13 mouse cellular contexts compared by ENCODE assay signal in the genomic region with DNA sequence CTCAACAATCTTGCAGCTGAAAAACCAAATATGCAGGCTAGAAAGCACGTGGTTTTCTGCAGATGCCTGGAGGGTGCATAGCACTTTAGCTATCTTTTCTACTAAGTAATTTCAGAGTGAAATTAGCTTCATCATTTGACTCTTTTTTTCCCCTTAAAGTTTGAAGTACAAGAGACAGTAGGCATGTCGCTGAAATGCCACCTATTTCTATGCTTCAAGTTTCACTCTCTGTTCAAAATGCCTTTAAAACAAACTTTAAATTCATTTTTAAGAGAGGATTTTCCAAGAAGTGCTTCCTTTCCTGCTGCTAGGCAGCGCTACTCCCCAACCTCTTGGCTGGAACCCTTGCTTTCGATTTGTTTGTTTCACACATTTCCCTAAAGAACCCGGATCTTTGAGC. TPM values are rescaled to one million over a fixed set of nuclear protein-coding genes. Genes with fewer than 3 reads are reported as not detected.
DNase-seq lines count a peak whose midpoint lies in the region; ATAC-seq and TF ChIP-seq lines count a peak whose summit lies in the region.
"Had no signal": no experiment of that assay in that cellular context is flagged by ENCODE, and none has a peak within 500 bp of the region (broad histone marks: within the 10 kb centered on the region; RNA-seq: fewer than 3 reads in every experiment).

No protein-coding gene starts in this region.

- no peak overlapping the region for H3K9ac ChIP-seq in kidney, embryonic 15.5 days
- H3K9ac ChIP-seq in hindbrain, embryonic 16.5 days (ENCODE audit: low read depth, low read length), result 0 out of 2 replicates have a peak overlapping the region, but pooled peaks have one; percentile 13
- no peak overlapping the region for H3K9ac ChIP-seq in neural tube, embryonic 13.5 days
- H3K9ac ChIP-seq in heart, embryonic 12.5 days, result no peak overlapping the region
- H3K9ac ChIP-seq: heart, embryonic 15.5 days; liver, postnatal 0 days had no signal

- no peak for TF ChIP-seq POLR2A in kidney, adult 2 months (IDR thresholded peaks at IDR 0.05; ENCODE audit: low read depth, low read length)

- H3K27ac ChIP-seq in kidney, adult 2 months (ENCODE audit: insufficient read depth, low read depth, low read length), result no peak overlapping the region
- no peak overlapping the region for H3K27ac ChIP-seq in kidney, embryonic 15.5 days
- no peak overlapping the region for H3K27ac ChIP-seq in embryonic facial prominence, embryonic 10.5 days (replicated peaks)
- H3K27ac ChIP-seq in hindbrain, embryonic 16.5 days (ENCODE audit: low read depth, low read length), result no peak overlapping the region
- H3K27ac ChIP-seq in neural tube, embryonic 13.5 days (replicated peaks), result 0 out of 2 replicates have a peak overlapping the region, but pooled peaks have one; percentile 6
- no peak overlapping the region for H3K27ac ChIP-seq in heart, embryonic 12.5 days (ENCODE audit: poor library complexity, severe bottlenecking)
- H3K27ac ChIP-seq: heart, embryonic 15.5 days; stomach, postnatal 0 days had no signal

- H3K4me3 ChIP-seq in kidney, adult 2 months (ENCODE audit: insufficient read depth, low read depth, low read length), result no peak overlapping the region
- H3K4me3 ChIP-seq in kidney, embryonic 15.5 days (replicated peaks), result no peak overlapping the region
- no peak overlapping the region for H3K4me3 ChIP-seq in embryonic facial prominence, embryonic 10.5 days
- no peak overlapping the region for H3K4me3 ChIP-seq in hindbrain, embryonic 16.5 days (ENCODE audit: low read length)
- H3K4me3 ChIP-seq in neural tube, embryonic 13.5 days, result no peak overlapping the region
- no peak overlapping the region for H3K4me3 ChIP-seq in heart, embryonic 12.5 days
- H3K4me3 ChIP-seq: heart, embryonic 15.5 days had no signal

- TF ChIP-seq CTCF in kidney, adult 2 months (conservative IDR thresholded peaks at IDR 0.05; ENCODE audit: insufficient read depth, insufficient read length, low read depth, low read length), result no peak

- H3K27me3 ChIP-seq in kidney, adult 2 months (replicated peaks; ENCODE audit: control insufficient read depth, insufficient read depth, low read length), result peaks cover 6% of the 10 kb centered on the region
- H3K27me3 ChIP-seq in kidney, embryonic 15.5 days, result peaks cover 89% of the 10 kb centered on the region
- H3K27me3 ChIP-seq in embryonic facial prominence, embryonic 10.5 days (replicated peaks; ENCODE audit: low read depth, poor library complexity, severe bottlenecking), result peaks cover 96% of the 10 kb centered on the region
- H3K27me3 ChIP-seq in hindbrain, embryonic 16.5 days (replicated peaks; ENCODE audit: control insufficient read depth, insufficient read depth, low read length), result peaks cover 27% of the 10 kb centered on the region
- H3K27me3 ChIP-seq in neural tube, embryonic 13.5 days, result peaks cover 79% of the 10 kb centered on the region
- peaks cover 71% of the 10 kb centered on the region for H3K27me3 ChIP-seq in heart, embryonic 12.5 days (replicated peaks)

- H3K36me3 ChIP-seq in kidney, adult 2 months (ENCODE audit: control insufficient read depth, insufficient read depth, low read length), result no peaks in the 10 kb centered on the region
- H3K36me3 ChIP-seq in kidney, embryonic 15.5 days, result no peaks in the 10 kb centered on the region
- H3K36me3 ChIP-seq in embryonic facial prominence, embryonic 10.5 days (replicated peaks), result no peaks in the 10 kb centered on the region
- H3K36me3 ChIP-seq in hindbrain, embryonic 16.5 days (ENCODE audit: control insufficient read depth, insufficient read depth, low read length), result no peaks in the 10 kb centered on the region
- H3K36me3 ChIP-seq in neural tube, embryonic 13.5 days, result no peaks in the 10 kb centered on the region
- H3K36me3 ChIP-seq in heart, embryonic 12.5 days, result no peaks in the 10 kb centered on the region
- H3K36me3 ChIP-seq: heart, embryonic 15.5 days had no signal

- no peaks in the 10 kb centered on the region for H3K4me1 ChIP-seq in kidney, adult 2 months (ENCODE audit: control insufficient read depth, insufficient read depth, low read length)
- peaks cover 7% of the 10 kb centered on the region for H3K4me1 ChIP-seq in kidney, embryonic 15.5 days
- H3K4me1 ChIP-seq in embryonic facial prominence, embryonic 10.5 days, result peaks cover 21% of the 10 kb centered on the region
- H3K4me1 ChIP-seq in hindbrain, embryonic 16.5 days (ENCODE audit: control insufficient read depth, insufficient read depth, low read depth, low read length), result peaks cover 3% of the 10 kb centered on the region; the same call in 1 of the 2 replicates
- peaks cover 16% of the 10 kb centered on the region for H3K4me1 ChIP-seq in neural tube, embryonic 13.5 days (replicated peaks)
- peaks cover 8% of the 10 kb centered on the region for H3K4me1 ChIP-seq in heart, embryonic 12.5 days (replicated peaks)

- H3K4me2 ChIP-seq in kidney, embryonic 15.5 days, result no peak overlapping the region
- H3K4me2 ChIP-seq in hindbrain, embryonic 16.5 days (ENCODE audit: low read length), result peak overlapping the region; percentile 35; the same call in 1 of the 2 replicates
- H3K4me2 ChIP-seq in neural tube, embryonic 13.5 days, result peak overlapping the region; percentile 51
- H3K4me2 ChIP-seq in heart, embryonic 12.5 days, result no peak overlapping the region
- H3K4me2 ChIP-seq: heart, embryonic 15.5 days had no signal

- WGBS in kidney, adult 2 months, result 6% methylated on average over 5 of the region's 5 CpGs
- WGBS in kidney, embryonic 15.5 days, result under 1% methylated on average over 5 of the region's 5 CpGs
- WGBS in embryonic facial prominence, embryonic 10.5 days, result under 1% methylated on average over 5 of the region's 5 CpGs
- under 1% methylated on average over 5 of the region's 5 CpGs for WGBS in hindbrain, embryonic 16.5 days
- WGBS in neural tube, embryonic 13.5 days, result 2% methylated on average over 5 of the region's 5 CpGs
- under 1% methylated on average over 5 of the region's 5 CpGs for WGBS in heart, embryonic 12.5 days

- DNase-seq in kidney, adult 2 months, result peak; percentile 18
- peak; percentile 18 for DNase-seq in embryonic facial prominence, embryonic 10.5 days (ENCODE audit: low spot score)
- no peak for DNase-seq in layer of hippocampus, adult 18-20 months (ENCODE audit: low spot score in 2 of 2)
- DNase-seq in thymus, adult 18-20 months, result no peak
- DNase-seq: adrenal gland, adult 2 months; layer of hippocampus, adult 9-11 months; liver, postnatal 0 days had no signal

- ATAC-seq in kidney, embryonic 15.5 days (replicated peaks; ENCODE audit: low FRiP score), result no peak
- ATAC-seq in hindbrain, embryonic 16.5 days, result no peak
- ATAC-seq in neural tube, embryonic 13.5 days (ENCODE audit: low read depth), result no peak
- no peak for ATAC-seq in heart, embryonic 12.5 days (ENCODE audit: insufficient number of reproducible peaks, low FRiP score)
- ATAC-seq: liver, postnatal 0 days had no signal

- no peaks in the 10 kb centered on the region for H3K9me3 ChIP-seq in kidney, embryonic 15.5 days (replicated peaks)
- H3K9me3 ChIP-seq in embryonic facial prominence, embryonic 10.5 days, result no peaks in the 10 kb centered on the region
- H3K9me3 ChIP-seq in hindbrain, embryonic 16.5 days (ENCODE audit: control insufficient read depth, low read length), result no peaks in the 10 kb centered on the region
- peaks cover 4% of the 10 kb centered on the region; the same call in 1 of the 2 replicates for H3K9me3 ChIP-seq in neural tube, embryonic 13.5 days
- peaks cover 4% of the 10 kb centered on the region; the same call in 1 of the 2 replicates for H3K9me3 ChIP-seq in heart, embryonic 12.5 days (replicated peaks)
- H3K9me3 ChIP-seq: heart, embryonic 15.5 days had no signal

RNA-seq across cellular contexts. Expression of a gene that starts 1.3 kb away (rescaled TPM):
- not detected in 2 replicates for polyA plus RNA-seq in kidney, adult 2 months (2012; rRNA removed)
- not detected in 2 replicates for polyA plus RNA-seq in kidney, embryonic 15.5 days (2015; fragmentation: Nextera tagmentation; extraction: Ambion mirVana)
- polyA plus RNA-seq in embryonic facial prominence, embryonic 10.5 days (2016; fragmentation: Nextera tagmentation; extraction: Ambion mirVana), result 0.31 TPM in 1 of 2 replicates, not detected in the other
- 0.80 and 0.84 TPM in 2 replicates for polyA plus RNA-seq in hindbrain, embryonic 16.5 days (2015; fragmentation: Nextera tagmentation; extraction: Ambion mirVana)
- 0.19 and 0.29 TPM in 2 replicates for polyA plus RNA-seq in neural tube, embryonic 13.5 days (2015; fragmentation: Nextera tagmentation; extraction: Ambion mirVana)
- total RNA-seq in layer of hippocampus, adult 18-20 months (2021), result not detected
- polyA plus RNA-seq in heart, embryonic 12.5 days (2016; fragmentation: Nextera tagmentation; extraction: Ambion mirVana), result not detected in 2 replicates
- total RNA-seq: adrenal gland, adult 2 months had no signal
- polyA plus RNA-seq: adrenal gland, adult 2 months; heart, embryonic 15.5 days; liver, postnatal 0 days; stomach, postnatal 0 days had no signal

RNA-seq across cellular contexts. Expression of a gene that starts 13.8 kb away (rescaled TPM):
- not detected in 2 replicates for polyA plus RNA-seq in kidney, adult 2 months (2012; rRNA removed)
- not detected in 2 replicates for polyA plus RNA-seq in kidney, embryonic 15.5 days (2015; fragmentation: Nextera tagmentation; extraction: Ambion mirVana)
- polyA plus RNA-seq in embryonic facial prominence, embryonic 10.5 days (2016; fragmentation: Nextera tagmentation; extraction: Ambion mirVana), result 2.2 and 2.4 TPM in 2 replicates
- 7.3 and 7.8 TPM in 2 replicates for polyA plus RNA-seq in hindbrain, embryonic 16.5 days (2015; fragmentation: Nextera tagmentation; extraction: Ambion mirVana)
- 8.2 and 10.2 TPM in 2 replicates for polyA plus RNA-seq in neural tube, embryonic 13.5 days (2015; fragmentation: Nextera tagmentation; extraction: Ambion mirVana)
- total RNA-seq in layer of hippocampus, adult 18-20 months (2021), result 10 to 100 TPM; 16.1 to 18.7 TPM
- not detected in 2 replicates for polyA plus RNA-seq in heart, embryonic 12.5 days (2016; fragmentation: Nextera tagmentation; extraction: Ambion mirVana)
- total RNA-seq: adrenal gland, adult 2 months had no signal
- polyA plus RNA-seq: heart, embryonic 15.5 days; liver, postnatal 0 days; stomach, postnatal 0 days had no signal

RNA-seq across cellular contexts. Expression of a gene that starts 23.6 kb away (rescaled TPM):
- polyA plus RNA-seq in kidney, adult 2 months (2012; rRNA removed), result not detected in 2 replicates
- 0.13 TPM in 1 of 2 replicates, not detected in the other for polyA plus RNA-seq in kidney, embryonic 15.5 days (2015; fragmentation: Nextera tagmentation; extraction: Ambion mirVana)
- polyA plus RNA-seq in embryonic facial prominence, embryonic 10.5 days (2016; fragmentation: Nextera tagmentation; extraction: Ambion mirVana), result 6.2 and 6.9 TPM in 2 replicates
- polyA plus RNA-seq in hindbrain, embryonic 16.5 days (2015; fragmentation: Nextera tagmentation; extraction: Ambion mirVana), result 14.9 and 15.2 TPM in 2 replicates
- 8.4 and 8.6 TPM in 2 replicates for polyA plus RNA-seq in neural tube, embryonic 13.5 days (2015; fragmentation: Nextera tagmentation; extraction: Ambion mirVana)
- 1 to 10 TPM; 3.0 to 5.1 TPM for total RNA-seq in layer of hippocampus, adult 18-20 months (2021)
- 0.04 TPM in 1 of 2 replicates, not detected in the other for polyA plus RNA-seq in heart, embryonic 12.5 days (2016; fragmentation: Nextera tagmentation; extraction: Ambion mirVana)
- total RNA-seq: adrenal gland, adult 2 months had no signal
- polyA plus RNA-seq: liver, postnatal 0 days; stomach, postnatal 0 days had no signal

RNA-seq across cellular contexts. Expression of a gene that starts 38.1 kb away (rescaled TPM):
- not detected in 2 replicates for polyA plus RNA-seq in kidney, adult 2 months (2012; rRNA removed)
- 0.10 TPM in 1 of 2 replicates, not detected in the other for polyA plus RNA-seq in kidney, embryonic 15.5 days (2015; fragmentation: Nextera tagmentation; extraction: Ambion mirVana)
- 0.50 and 0.56 TPM in 2 replicates for polyA plus RNA-seq in embryonic facial prominence, embryonic 10.5 days (2016; fragmentation: Nextera tagmentation; extraction: Ambion mirVana)
- 1.8 and 2.1 TPM in 2 replicates for polyA plus RNA-seq in hindbrain, embryonic 16.5 days (2015; fragmentation: Nextera tagmentation; extraction: Ambion mirVana)
- 0.46 and 0.62 TPM in 2 replicates for polyA plus RNA-seq in neural tube, embryonic 13.5 days (2015; fragmentation: Nextera tagmentation; extraction: Ambion mirVana)
- under 1 TPM; 0.30 to 0.38 TPM for total RNA-seq in layer of hippocampus, adult 18-20 months (2021)
- not detected in 2 replicates for polyA plus RNA-seq in heart, embryonic 12.5 days (2016; fragmentation: Nextera tagmentation; extraction: Ambion mirVana)
- total RNA-seq: adrenal gland, adult 2 months had no signal
- polyA plus RNA-seq: adrenal gland, adult 2 months; heart, embryonic 15.5 days; liver, postnatal 0 days; stomach, postnatal 0 days had no signal

RNA-seq across cellular contexts. Expression of a gene that starts 45.1 kb away (rescaled TPM):
- polyA plus RNA-seq in kidney, adult 2 months (2012; rRNA removed), result 67.4 and 77.1 TPM in 2 replicates
- polyA plus RNA-seq in kidney, embryonic 15.5 days (2015; fragmentation: Nextera tagmentation; extraction: Ambion mirVana), result 23.6 and 23.9 TPM in 2 replicates
- 29.1 and 32.8 TPM in 2 replicates for polyA plus RNA-seq in embryonic facial prominence, embryonic 10.5 days (2016; fragmentation: Nextera tagmentation; extraction: Ambion mirVana)
- polyA plus RNA-seq in hindbrain, embryonic 16.5 days (2015; fragmentation: Nextera tagmentation; extraction: Ambion mirVana), result 31.1 and 33.3 TPM in 2 replicates
- polyA plus RNA-seq in neural tube, embryonic 13.5 days (2015; fragmentation: Nextera tagmentation; extraction: Ambion mirVana), result 28.2 and 32.0 TPM in 2 replicates
- total RNA-seq in layer of hippocampus, adult 18-20 months (2021), result 10 to 100 TPM; 38.7 to 39.5 TPM
- polyA plus RNA-seq in heart, embryonic 12.5 days (2016; fragmentation: Nextera tagmentation; extraction: Ambion mirVana), result 28.0 and 28.4 TPM in 2 replicates

Comparison
In these comparisons a context has a peak if more than half of its experiments do, and no peak if none do; other contexts are left out.
1. DNase-seq: peak in kidney, adult 2 months (single experiment) and embryonic facial prominence, embryonic 10.5 days (single experiment); none in layer of hippocampus, adult 18-20 months (0 of 2) and thymus, adult 18-20 months (0 of 2).
2. H3K4me2 ChIP-seq: peak in hindbrain, embryonic 16.5 days (single experiment) and neural tube, embryonic 13.5 days (single experiment); none in kidney, embryonic 15.5 days (single experiment) and heart, embryonic 12.5 days (single experiment).